Mouse (Mus musculus) hematopoietic stem cell, adult 5-6 weeks (primary cell): Measurements from ENCODE around the gene Dnajb1. TPM values are rescaled to one million over a fixed set of nuclear protein-coding genes. Genes with fewer than 3 reads are reported as not detected.

Source experiments
- ATAC-seq, 2 experiments: fragments of 125-278 bp in 1 of 2; replicated peaks in 1 of 2; 2 replicates each; pipeline ENCODE4 v1.8.0; 2016 to 2017; ENCODE audit warnings: inconsistent platforms in 2 of 2, mild to moderate bottlenecking in 2 of 2, moderate number of reproducible peaks in 2 of 2, low read depth in 1 of 2, moderate TSS enrichment in 1 of 2; ENCODE audit not compliant: low FRiP score in 2 of 2, poor library complexity in 2 of 2, severe bottlenecking in 2 of 2, insufficient read depth in 1 of 2, low TSS enrichment in 1 of 2
- total RNA-seq: library from RNA; stranded (forward); fragments of 172-1452, 232-1000 nt; gene quantifications from 2 replicates; pipeline ENCODE4 v1.2.3, GENCODE M21; 2017

Dnajb1 gene
- total RNA-seq, 1 experiment from 2014 or later: 73.6 TPM

- no peak for ATAC-seq
Measured at GRCm38 (mm10) chr8:83660995-83661680, 53.1 kb downstream of the Dnajb1 start.

Other genes with a start within 250 kb of the Dnajb1 start
- gene Clgn, start 218.3 kb upstream of the Dnajb1 start, total RNA-seq: 0.25 TPM in 1 of 2 replicates, not detected in the other
- 65.2 and 86.4 TPM in 2 replicates for gene Scoc, start 149.8 kb upstream of the Dnajb1 start, total RNA-seq
- gene Olfr370, start 72.4 kb upstream of the Dnajb1 start, total RNA-seq: not detected in 2 replicates
- gene Ndufb7, start 41.5 kb upstream of the Dnajb1 start, total RNA-seq: 103 and 142 TPM in 2 replicates
- gene Tecr, start 222 bp upstream of the Dnajb1 start, total RNA-seq: 310 and 360 TPM in 2 replicates
- gene Gipc1, start 44.5 kb downstream of the Dnajb1 start, total RNA-seq: 4.6 and 13.5 TPM in 2 replicates
- 0.79 and 0.94 TPM in 2 replicates for gene Ptger1, start 58.5 kb downstream of the Dnajb1 start, total RNA-seq
- gene Pkn1, start 91.0 kb downstream of the Dnajb1 start, total RNA-seq: 67.6 and 83.1 TPM in 2 replicates
- gene Ddx39, start 107.0 kb downstream of the Dnajb1 start, total RNA-seq: 61.0 and 66.9 TPM in 2 replicates
- 23.2 and 24.9 TPM in 2 replicates for gene Adgre5, start 133.1 kb downstream of the Dnajb1 start, total RNA-seq